Mouse (Mus musculus): ENCODE data around the gene Vmn2r43. TPM values are rescaled to one million over a fixed set of nuclear protein-coding genes. Genes with fewer than 3 reads are reported as not detected.
"Not testable (repeated sequence)": the region's sequence is repeated elsewhere in the genome, so short reads cannot be mapped to it uniquely, and the experiment has no call there.

Vmn2r43 gene
- polyA plus RNA-seq (2014; fragmentation: Nextera tagmentation; extraction: Ambion mirVana): not detected in 2 replicates

DNA sequence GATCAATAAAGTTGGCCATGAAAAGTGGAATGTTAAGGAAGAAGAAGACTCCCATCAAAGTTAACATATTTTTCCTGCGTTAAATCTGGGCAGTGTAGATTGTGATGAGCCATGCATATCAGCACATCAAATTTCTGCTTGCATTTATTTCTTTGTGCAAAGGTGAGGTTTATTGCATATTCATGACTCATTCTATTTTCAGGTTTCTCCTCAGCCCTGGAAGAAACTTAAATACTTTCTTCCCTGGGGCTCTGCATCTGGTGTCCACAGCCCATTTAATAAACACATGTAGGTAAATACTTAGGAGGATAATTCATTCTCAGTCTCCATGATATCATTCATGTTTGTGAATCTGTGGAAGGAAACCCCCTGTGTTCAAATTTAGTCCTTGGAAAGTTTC lies at the start of gene Vmn2r43:
Gene Vmn2r43, minus strand, starts transcription at position 101 of the 400 bp plus-strand sequence.
- ATAC-seq (ENCODE audit: low FRiP score); H3K4me3 ChIP-seq (ENCODE audit: low read depth, low read length); H3K36me3 ChIP-seq (ENCODE audit: control insufficient read depth, insufficient read depth, low read length); H3K4me2 ChIP-seq; H3K27ac ChIP-seq (ENCODE audit: low read depth, low read length); DNase-seq (ENCODE audit: low spot score, missing footprints); H3K9ac ChIP-seq (ENCODE audit: low read length); H3K9me3 ChIP-seq (ENCODE audit: control insufficient read depth, low read length); H3K4me1 ChIP-seq (ENCODE audit: control insufficient read depth, insufficient read depth, low read length); H3K27me3 ChIP-seq (ENCODE audit: control insufficient read depth, insufficient read depth, low read length): not testable (repeated sequence)
- no CpG with 5 or more reads among the region's 1 CpGs for WGBS

GRCm38 (mm10) chr7:8200220-8200619 lies 60.2 kb downstream of the Vmn2r43 start, which contains the start of gene Vmn2r42:
Vmn2r42 (minus strand) TSS chr7:8200320.
- H3K4me2 ChIP-seq; H3K9ac ChIP-seq (ENCODE audit: low read length); H3K27me3 ChIP-seq (ENCODE audit: control insufficient read depth, insufficient read depth, low read length); H3K36me3 ChIP-seq (ENCODE audit: control insufficient read depth, insufficient read depth, low read length); DNase-seq (ENCODE audit: low spot score, missing footprints); H3K4me1 ChIP-seq (ENCODE audit: control insufficient read depth, insufficient read depth, low read length); ATAC-seq (ENCODE audit: low FRiP score); H3K27ac ChIP-seq (ENCODE audit: low read depth, low read length); H3K9me3 ChIP-seq (ENCODE audit: control insufficient read depth, low read length); H3K4me3 ChIP-seq (ENCODE audit: low read depth, low read length): not testable (repeated sequence)
- WGBS: no CpG with 5 or more reads among the region's 2 CpGs

Other genes with a start within 250 kb of the Vmn2r43 start
- not detected in 2 replicates for gene Vmn2r41, start 98.9 kb downstream of the Vmn2r43 start, polyA plus RNA-seq (2014; fragmentation: Nextera tagmentation; extraction: Ambion mirVana)
- gene Vmn2r42, start 60.3 kb downstream of the Vmn2r43 start, polyA plus RNA-seq (2014; fragmentation: Nextera tagmentation; extraction: Ambion mirVana): not detected in 2 replicates
- gene Vmn2r44, start 122.7 kb upstream of the Vmn2r43 start, polyA plus RNA-seq (2014; fragmentation: Nextera tagmentation; extraction: Ambion mirVana): not detected in 2 replicates
- gene Vmn2r45, start 228.5 kb upstream of the Vmn2r43 start, polyA plus RNA-seq (2014; fragmentation: Nextera tagmentation; extraction: Ambion mirVana): not detected in 2 replicates

Data from midbrain, embryonic 11.5 days (tissue).